Mouse (Mus musculus) ovary, postnatal 10 days (tissue): Measurements from ENCODE around the gene Cacna1c.
"Not testable (repeated sequence)": the region's sequence is repeated elsewhere in the genome, so short reads cannot be mapped to it uniquely, and the experiment has no call there.

ENCODE experiments used
- DNase-seq: peaks from one replicate; pipeline ENCODE4 v3.0.0; 2022; ENCODE audit warnings: low spot score

The Cacna1c gene

GRCm38 (mm10) chr6:118593377-118594061 lies 602.7 kb downstream of the Cacna1c start:
- DNase-seq: no peak

GRCm38 (mm10) chr6:118592662-118593376 lies 603.4 kb downstream of the Cacna1c start:
- no peak for DNase-seq

GRCm38 (mm10) chr6:118578741-118579140 lies 617.5 kb downstream of the Cacna1c start:
- DNase-seq: not testable (repeated sequence)

- DNase-seq: no peak
Measured at GRCm38 (mm10) chr6:118574351-118574750, 621.9 kb downstream of the Cacna1c start.

GRCm38 (mm10) chr6:118567816-118568215 lies 628.4 kb downstream of the Cacna1c start:
- no peak for DNase-seq

- DNase-seq: peak; percentile 82
Measured at GRCm38 (mm10) chr6:118561745-118562609, 634.2 kb downstream of the Cacna1c start, which contains the start of gene Ankrd26. Gene Ankrd26, minus strand, starts transcription at chr6:118562226.

- DNase-seq: no peak
Measured at GRCm38 (mm10) chr6:118561225-118561624, 635.0 kb downstream of the Cacna1c start.

GRCm38 (mm10) chr6:118538627-118539026 lies 657.6 kb downstream of the Cacna1c start:
- no peak for DNase-seq
